Mouse (Mus musculus) stomach, postnatal 0 days (tissue): ENCODE measurements around the gene Chtf18. TPM values are rescaled to one million over a fixed set of nuclear protein-coding genes. Genes with fewer than 3 reads are reported as not detected.

Source experiments
- ATAC-seq: fragments of 200-750 bp; cut with Nextera tagmentation; 2 replicates; pipeline ENCODE4 v1.8.0; 2017; ENCODE audit not compliant: low FRiP score, low TSS enrichment
- DNase-seq: peaks from one replicate; pipeline ENCODE4 v3.0.0-alpha.2; 2016; ENCODE audit warnings: low spot score
- H3K27ac ChIP-seq: fragments of 300-500 bp; sonication (generic); replicated peaks from 2 replicates; pipeline ENCODE4 v1.5.1; 2014; ENCODE audit warnings: mild to moderate bottlenecking, control low read depth
- H3K27me3 ChIP-seq: fragments of 300-500 bp; sonication (generic); 2 replicates; pipeline ENCODE4 v1.6.1; 2014; ENCODE audit warnings: low read length; ENCODE audit not compliant: control insufficient read depth, insufficient read depth
- H3K36me3 ChIP-seq: fragments of 300-500 bp; sonication (generic); 2 replicates; pipeline ENCODE4 v1.6.1; 2014; ENCODE audit warnings: low read length, mixed read lengths; ENCODE audit not compliant: control insufficient read depth, insufficient read depth
- H3K4me1 ChIP-seq: fragments of 300-500 bp; sonication (generic); replicated peaks from 2 replicates; pipeline ENCODE4 v1.6.1; 2014; ENCODE audit warnings: antibody characterized with exemption; ENCODE audit not compliant: control insufficient read depth, insufficient read depth
- H3K4me2 ChIP-seq: fragments of 300-500 bp; sonication (generic); replicated peaks from 2 replicates; pipeline ENCODE4 v1.6.1; 2014; ENCODE audit warnings: low read depth, mild to moderate bottlenecking, control low read depth, moderate library complexity
- H3K4me3 ChIP-seq: fragments of 300-500 bp; sonication (generic); 2 replicates; pipeline ENCODE4 v1.5.1; 2014; ENCODE audit warnings: low read depth, low read length, control low read depth
- H3K9ac ChIP-seq: fragments of 300-500 bp; sonication (generic); 2 replicates; pipeline ENCODE4 v1.6.1; 2014; ENCODE audit warnings: mild to moderate bottlenecking, low read length, control low read depth, mixed read lengths
- H3K9me3 ChIP-seq: fragments of 300-500 bp; sonication (generic); 2 replicates; pipeline ENCODE4 v1.6.1; 2016; ENCODE audit warnings: low read length; ENCODE audit not compliant: control insufficient read depth
- CTCF ChIP-seq: IDR thresholded peaks from 2 replicates; pipeline ENCODE4 v1.5.1; 2016; ENCODE audit warnings: antibody characterized with exemption, low read depth, mild to moderate bottlenecking, moderate library complexity
- EP300 ChIP-seq: optimal IDR thresholded peaks from 2 replicates; pipeline ENCODE3; 2016; ENCODE audit warnings: antibody characterized with exemption
- WGBS: fragments of 180-500 bp; shearing (Covaris S2); extraction: QIAGEN DNeasy Blood & Tissue Kit; methylation state at CpG from one replicate; pipeline ENCODE4 v1.1.7; 2014; 5-methylcytosine and 5-hydroxymethylcytosine counted together
- microRNA-seq: library from miRNA; unstranded; fragments of <30 nt; microRNA quantifications from one replicate; pipeline ENCODE4, GENCODE M21; 2016
- polyA plus RNA-seq: library from polyadenylated mRNA; unstranded; fragments of >200 nt; fragmentation: Nextera tagmentation; extraction: Ambion mirVana; gene quantifications from 2 replicates; pipeline ENCODE4 v1.2.1, GENCODE M21; 2015

Gene Chtf18
- polyA plus RNA-seq, 1 experiment from 2014 or later, result 5.4 TPM

GRCm38 (mm10) chr17:25679818-25680217 lies 47.4 kb downstream of the Chtf18 start:
- Histone ChIP-seq H3K36me3 (no peaks in the 10 kb centered on the region), H3K27me3 (no peaks in the 10 kb centered on the region), H3K9ac (no peak overlapping the region), H3K27ac (no peak overlapping the region), H3K9me3 (no peaks in the 10 kb centered on the region), H3K4me3 (no peak overlapping the region), H3K4me2 (no peak overlapping the region), H3K4me1 (no peaks in the 10 kb centered on the region)
- TF ChIP-seq CTCF (no peak), EP300 (no peak)
- no peak for ATAC-seq
- 22% methylated on average over 5 of the region's 5 CpGs for WGBS
- no peak for DNase-seq

DNA sequence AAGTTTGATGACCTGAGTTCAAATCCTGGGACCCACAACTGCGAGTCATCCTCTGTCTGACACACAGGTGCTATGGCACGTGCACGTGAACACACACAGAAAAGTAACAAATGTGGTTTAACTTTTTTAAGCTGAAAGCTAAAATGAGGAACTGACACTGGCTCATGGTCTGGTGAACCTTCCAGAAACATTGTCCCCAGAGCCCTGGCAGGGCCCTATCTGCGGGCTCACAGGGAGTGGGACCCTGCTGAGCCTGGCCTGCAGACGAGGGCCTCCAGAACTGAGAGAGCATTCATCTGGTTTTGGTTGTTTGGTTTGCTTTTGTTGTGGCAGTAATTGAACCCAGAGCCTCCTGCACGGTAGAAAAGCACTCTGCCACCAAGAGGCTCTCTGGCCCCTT lies 49.2 kb downstream of the Chtf18 start:
- 70% methylated on average over 6 of the region's 6 CpGs for WGBS
- no peak for ATAC-seq
- no peak overlapping the region for H3K9ac ChIP-seq

DNA sequence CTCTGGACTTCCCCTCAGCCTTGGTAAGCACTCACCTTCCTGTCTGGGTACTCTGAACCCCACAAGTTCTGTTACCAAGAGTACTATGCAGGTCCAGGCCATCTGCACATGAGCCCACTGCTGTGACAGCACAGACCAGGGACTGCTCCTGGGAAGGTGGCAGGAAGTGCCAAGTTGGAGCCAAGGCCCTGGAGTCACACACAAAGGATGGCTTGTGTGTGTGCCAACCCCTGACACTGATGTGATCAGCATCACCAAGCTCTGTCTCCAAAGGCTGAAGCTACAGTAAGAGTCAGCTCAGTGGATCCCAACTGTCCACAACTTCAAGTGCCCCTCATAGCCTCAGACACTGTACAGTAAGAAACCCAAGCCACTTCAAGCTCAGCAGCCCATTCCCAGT lies 54.2 kb downstream of the Chtf18 start:
- no peak overlapping the region for H3K9ac ChIP-seq

More for the DNA sequence above, 49.2 kb downstream of the Chtf18 start:
- H3K27ac ChIP-seq, result no peak overlapping the region
- H3K27me3 ChIP-seq, result no peaks in the 10 kb centered on the region
- no peak overlapping the region for H3K4me3 ChIP-seq
- DNase-seq, result no peak
- TF ChIP-seq EP300 (no peak), CTCF (no peak)
- no peaks in the 10 kb centered on the region for H3K36me3 ChIP-seq
- H3K4me2 ChIP-seq, result no peak overlapping the region
- H3K4me1 ChIP-seq, result no peaks in the 10 kb centered on the region
- H3K9me3 ChIP-seq, result no peaks in the 10 kb centered on the region

More for the DNA sequence above, 54.2 kb downstream of the Chtf18 start:
- no peaks in the 10 kb centered on the region for H3K9me3 ChIP-seq
- H3K4me2 ChIP-seq, result no peak overlapping the region
- H3K4me1 ChIP-seq, result no peaks in the 10 kb centered on the region
- H3K4me3 ChIP-seq, result no peak overlapping the region
- ATAC-seq, result no peak
- no peak for TF ChIP-seq CTCF
- no peak for TF ChIP-seq EP300
- no peaks in the 10 kb centered on the region for H3K27me3 ChIP-seq
- no peak overlapping the region for H3K27ac ChIP-seq
- no peak for DNase-seq
- H3K36me3 ChIP-seq, result no peaks in the 10 kb centered on the region

Small RNA genes lying within 50 kb of the gene (microRNA-seq; reads per million reads assigned to microRNA genes)
- gene Gm25083, result not detected

Other genes with a start within 250 kb of the Chtf18 start
- 0.06 and 0.16 TPM in 2 replicates for gene Sstr5, start 230.1 kb downstream of the Chtf18 start, polyA plus RNA-seq
- gene Sox8, start 156.7 kb downstream of the Chtf18 start, polyA plus RNA-seq, result 1.4 and 1.6 TPM in 2 replicates
- 16.3 and 17.7 TPM in 2 replicates for gene Lmf1, start 148.3 kb downstream of the Chtf18 start, polyA plus RNA-seq
- 1.4 and 1.7 TPM in 2 replicates for gene Gng13, start 10.2 kb downstream of the Chtf18 start, polyA plus RNA-seq
- gene Rpusd1, start 251 bp upstream of the Chtf18 start, polyA plus RNA-seq, result 10.3 and 10.5 TPM in 2 replicates
- 0.05 and 0.10 TPM in 2 replicates for gene Mslnl, start 8.6 kb upstream of the Chtf18 start, polyA plus RNA-seq
- 54.8 and 70.6 TPM in 2 replicates for gene Msln, start 27.0 kb upstream of the Chtf18 start, polyA plus RNA-seq
- 19.1 and 20.9 TPM in 2 replicates for gene Narfl, start 46.4 kb upstream of the Chtf18 start, polyA plus RNA-seq
- gene Haghl, start 58.3 kb upstream of the Chtf18 start, polyA plus RNA-seq, result 37.5 and 40.2 TPM in 2 replicates
- 0.23 and 0.24 TPM in 2 replicates for gene Ccdc78, start 59.2 kb upstream of the Chtf18 start, polyA plus RNA-seq
- gene Fam173a, start 65.5 kb upstream of the Chtf18 start, polyA plus RNA-seq, result 91.0 and 94.7 TPM in 2 replicates
- gene AC134908.4, start 68.2 kb upstream of the Chtf18 start, polyA plus RNA-seq, result 0.65 TPM in 1 of 2 replicates, not detected in the other
- gene Metrn, start 69.7 kb upstream of the Chtf18 start, polyA plus RNA-seq, result 18.7 and 19.0 TPM in 2 replicates
- 1.3 and 1.9 TPM in 2 replicates for gene Fbxl16, start 81.7 kb upstream of the Chtf18 start, polyA plus RNA-seq
- 10.8 and 12.5 TPM in 2 replicates for gene Wdr24, start 96.2 kb upstream of the Chtf18 start, polyA plus RNA-seq
- gene Jmjd8, start 101.4 kb upstream of the Chtf18 start, polyA plus RNA-seq, result 29.7 and 31.5 TPM in 2 replicates
- gene Stub1, start 106.0 kb upstream of the Chtf18 start, polyA plus RNA-seq, result 215 and 224 TPM in 2 replicates
- 3.1 and 4.3 TPM in 2 replicates for gene Rhbdl1, start 109.9 kb upstream of the Chtf18 start, polyA plus RNA-seq
- gene Gm20683, start 114.3 kb upstream of the Chtf18 start, polyA plus RNA-seq, result 1.8 and 2.3 TPM in 2 replicates
- 10.7 and 13.2 TPM in 2 replicates for gene Rhot2, start 117.4 kb upstream of the Chtf18 start, polyA plus RNA-seq
- 4.1 and 4.2 TPM in 2 replicates for gene Wdr90, start 134.1 kb upstream of the Chtf18 start, polyA plus RNA-seq
- 52.4 and 59.9 TPM in 2 replicates for gene Mcrip2, start 141.3 kb upstream of the Chtf18 start, polyA plus RNA-seq
- gene Mettl26, start 147.7 kb upstream of the Chtf18 start, polyA plus RNA-seq, result 52.9 and 54.1 TPM in 2 replicates
- 0.35 and 0.38 TPM in 2 replicates for gene Wfikkn1, start 153.4 kb upstream of the Chtf18 start, polyA plus RNA-seq
- gene Rab40c, start 192.3 kb upstream of the Chtf18 start, polyA plus RNA-seq, result 20.2 TPM in 2 replicates
- 25.4 and 29.9 TPM in 2 replicates for gene Pigq, start 217.5 kb upstream of the Chtf18 start, polyA plus RNA-seq
- not detected in 2 replicates for gene Nhlrc4, start 217.5 kb upstream of the Chtf18 start, polyA plus RNA-seq
- 0.06 TPM in 1 of 2 replicates, not detected in the other for gene A930017K11Rik, start 225.1 kb upstream of the Chtf18 start, polyA plus RNA-seq